Mouse (Mus musculus): ENCODE measurements around the gene Fxn.

- TF ChIP-seq CTCF (IDR thresholded peaks at IDR 0.05), result no peak
- no peak for TF ChIP-seq EP300 (IDR thresholded peaks at IDR 0.05)
Measured at GRCm38 (mm10) chr19:24301768-24302148, 21.4 kb upstream of the Fxn start.
